Mouse (Mus musculus) neural tube, embryonic 14.5 days (tissue): Measurements from ENCODE around the gene Ift46. TPM values are rescaled to one million over a fixed set of nuclear protein-coding genes. Genes with fewer than 3 reads are reported as not detected.
A peak's percentile ranks its signal among the peaks of the same experiment; 100 is the strongest.
"Not testable (repeated sequence)": the region's sequence is repeated elsewhere in the genome, so short reads cannot be mapped to it uniquely, and the experiment has no call there.

Experiments
- ATAC-seq: fragments of 200-750 bp; cut with Nextera tagmentation; 2 replicates; pipeline ENCODE4 v1.8.0; 2017; ENCODE audit warnings: low read depth, mild to moderate bottlenecking, moderate TSS enrichment, moderate library complexity
- H3K27ac ChIP-seq: fragments of 300-500 bp; sonication (generic); 2 replicates; pipeline ENCODE4 v1.5.1; 2014; ENCODE audit warnings: low read depth, mild to moderate bottlenecking, control low read depth, low read length, moderate library complexity, mixed read lengths
- H3K27me3 ChIP-seq: fragments of 300-500 bp; sonication (generic); 2 replicates; pipeline ENCODE4 v1.6.1; 2014; ENCODE audit warnings: low read length; ENCODE audit not compliant: control insufficient read depth, insufficient read depth
- H3K36me3 ChIP-seq: fragments of 300-500 bp; sonication (generic); 2 replicates; pipeline ENCODE4 v1.6.1; 2014; ENCODE audit warnings: low read length, mixed read lengths; ENCODE audit not compliant: control insufficient read depth, insufficient read depth
- H3K4me1 ChIP-seq: fragments of 300-500 bp; sonication (generic); 2 replicates; pipeline ENCODE4 v1.6.1; 2014; ENCODE audit warnings: low read length; ENCODE audit not compliant: control insufficient read depth, insufficient read depth
- H3K4me2 ChIP-seq: fragments of 300-500 bp; sonication (generic); 2 replicates; pipeline ENCODE4 v1.6.1; 2014; ENCODE audit warnings: mild to moderate bottlenecking, low read depth, low read length, control low read depth
- H3K4me3 ChIP-seq: fragments of 300-500 bp; sonication (generic); 2 replicates; pipeline ENCODE4 v1.5.1; 2014; ENCODE audit warnings: low read depth, low read length, control low read depth, mixed read lengths
- H3K9ac ChIP-seq: fragments of 300-500 bp; sonication (generic); replicated peaks from 2 replicates; pipeline ENCODE4 v1.6.1; 2014; ENCODE audit warnings: low read depth, mild to moderate bottlenecking, control low read depth, low read length, mixed read lengths
- H3K9me3 ChIP-seq: fragments of 300-500 bp; sonication (generic); 2 replicates; pipeline ENCODE4 v1.6.1; 2016; ENCODE audit warnings: low read length; ENCODE audit not compliant: control insufficient read depth
- WGBS: fragments of 180-500 bp; shearing (Covaris S2); extraction: QIAGEN DNeasy Blood & Tissue Kit; methylation state at CpG from one replicate; pipeline ENCODE4 v1.1.7; 2014; 5-methylcytosine and 5-hydroxymethylcytosine counted together
- polyA plus RNA-seq: library from polyadenylated mRNA; unstranded; fragments of >200 nt; fragmentation: Nextera tagmentation; extraction: Ambion mirVana; gene quantifications from 2 replicates; pipeline ENCODE4 v1.2.1, GENCODE M21; 2014

The Ift46 gene
- polyA plus RNA-seq, 1 experiment from 2014 or later, result 170 TPM

- H3K9ac ChIP-seq, result no peak overlapping the region
- no peak overlapping the region for H3K4me3 ChIP-seq
- H3K4me1 ChIP-seq, result no peaks in the 10 kb centered on the region
- ATAC-seq, result no peak
- no peak overlapping the region for H3K27ac ChIP-seq
- 96% methylated on average over 3 of the region's 3 CpGs for WGBS
- H3K27me3 ChIP-seq, result no peaks in the 10 kb centered on the region
- peaks cover 58% of the 10 kb centered on the region for H3K36me3 ChIP-seq
- H3K4me2 ChIP-seq, result no peak overlapping the region
- no peaks in the 10 kb centered on the region for H3K9me3 ChIP-seq
These were observed 20.4 kb upstream of the Ift46 start for GRCm38 (mm10) chr9:44747341-44747740.

DNA sequence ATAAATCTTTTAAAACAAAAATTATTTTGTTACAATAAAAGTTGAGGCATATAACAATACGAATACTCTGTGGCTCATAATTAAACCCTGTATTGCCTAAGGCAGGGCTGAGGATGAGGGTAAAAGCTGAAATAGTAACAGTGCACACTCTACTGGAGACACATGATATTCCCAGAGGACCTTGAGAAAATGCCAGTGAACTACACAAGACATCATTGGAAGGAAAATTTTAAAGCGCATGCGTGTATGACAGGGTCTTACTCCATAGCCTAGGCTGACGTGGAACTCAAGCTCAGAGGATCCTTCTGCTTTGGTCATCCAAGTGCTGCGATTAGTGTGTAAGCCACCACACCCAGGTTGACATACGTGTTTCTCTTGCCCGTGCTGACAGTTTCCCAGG is 19.2 kb upstream of the Ift46 start:
- 92% methylated on average over 7 of the region's 7 CpGs for WGBS
- no peak overlapping the region for H3K4me3 ChIP-seq
- H3K27me3 ChIP-seq, result no peaks in the 10 kb centered on the region
- H3K27ac ChIP-seq, result no peak overlapping the region
- peaks cover 53% of the 10 kb centered on the region for H3K36me3 ChIP-seq
- H3K9ac ChIP-seq, result no peak overlapping the region
- H3K4me2 ChIP-seq, result no peak overlapping the region
- ATAC-seq, result no peak
- no peaks in the 10 kb centered on the region for H3K4me1 ChIP-seq
- H3K9me3 ChIP-seq, result no peaks in the 10 kb centered on the region

- Histone ChIP-seq H3K9ac (no peak overlapping the region), H3K4me3 (no peak overlapping the region), H3K4me2 (no peak overlapping the region), H3K27me3 (no peaks in the 10 kb centered on the region), H3K4me1 (peaks cover 8% of the 10 kb centered on the region; the same call in 1 of the 2 replicates), H3K27ac (no peak overlapping the region), H3K36me3 (peaks cover 12% of the 10 kb centered on the region), H3K9me3 (no peaks in the 10 kb centered on the region)
- ATAC-seq, result no peak
- 82% methylated on average over 2 of the region's 2 CpGs for WGBS
These were observed 6.8 kb upstream of the Ift46 start for GRCm38 (mm10) chr9:44760873-44761272.

DNA sequence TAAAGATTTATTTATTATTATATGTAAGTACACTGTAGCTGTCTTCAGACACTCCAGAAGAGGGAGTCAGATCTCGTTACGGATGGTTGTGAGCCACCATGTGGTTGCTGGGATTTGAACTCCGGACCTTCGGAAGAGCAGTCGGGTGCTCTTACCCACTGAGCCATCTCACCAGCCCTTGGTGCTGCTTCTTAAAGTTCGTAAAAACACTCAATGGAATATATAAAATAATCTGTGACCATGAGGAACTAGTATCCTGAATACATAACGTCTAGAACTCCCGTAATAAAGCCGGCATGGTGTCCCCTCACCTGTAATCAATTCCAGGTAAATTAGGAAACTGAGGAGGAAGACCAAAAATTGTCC is 304 bp downstream of the Ift46 start:
- H3K27ac ChIP-seq, result peak overlapping the region; percentile 16; the same call in 1 of the 2 replicates
- WGBS, result 44% methylated on average over 7 of the region's 9 CpGs
- not testable (repeated sequence) for H3K9ac ChIP-seq, H3K36me3 ChIP-seq, H3K9me3 ChIP-seq, H3K27me3 ChIP-seq
- peaks cover 17% of the 10 kb centered on the region; the same call in 1 of the 2 replicates for H3K4me1 ChIP-seq
- H3K4me2 ChIP-seq, result peak overlapping the region; percentile 31
- ATAC-seq, result 0 out of 2 replicates have a peak, but pooled peaks have one; percentile 4
- H3K4me3 ChIP-seq, result peak overlapping the region; percentile 96

- WGBS, result 94% methylated on average over 5 of the region's 5 CpGs
- H3K36me3 ChIP-seq, result no peaks in the 10 kb centered on the region
- ATAC-seq, result no peak
These were observed 3.7 kb downstream of the Ift46 start for GRCm38 (mm10) chr9:44771376-44771775.

DNA sequence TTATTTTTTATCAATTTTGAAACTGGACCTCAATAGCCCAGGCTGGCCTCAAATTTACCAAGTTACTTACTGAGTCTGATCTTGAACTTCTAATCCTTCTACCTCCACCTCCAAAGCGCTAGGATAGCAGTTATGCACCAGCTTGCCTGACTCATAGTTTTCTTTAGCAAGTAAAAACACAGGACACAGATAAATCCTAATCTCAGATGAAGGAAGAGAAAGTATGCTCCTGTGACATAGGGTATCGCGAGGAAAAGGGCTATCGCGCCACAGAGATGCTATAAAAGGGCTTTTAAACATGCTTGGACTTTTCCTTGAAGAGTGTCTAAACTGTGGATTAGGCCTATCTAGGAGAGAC is 4.7 kb downstream of the Ift46 start:
- Histone ChIP-seq H3K4me2 (no peak overlapping the region), H3K27ac (peak overlapping the region; percentile 53; the same call in 1 of the 2 replicates), H3K4me3 (no peak overlapping the region; the same call in 1 of the 2 replicates), H3K27me3 (no peaks in the 10 kb centered on the region), H3K9ac (no peak overlapping the region), H3K9me3 (no peaks in the 10 kb centered on the region), H3K4me1 (peaks cover 9% of the 10 kb centered on the region), H3K36me3 (peaks cover 5% of the 10 kb centered on the region; the same call in 1 of the 2 replicates)
- no peak for ATAC-seq
- WGBS, result 21% methylated on average over 5 of the region's 5 CpGs

More at GRCm38 (mm10) chr9:44771376-44771775, 3.7 kb downstream of the Ift46 start:
- H3K4me1 ChIP-seq, result peaks cover 13% of the 10 kb centered on the region
- no peaks in the 10 kb centered on the region for H3K9me3 ChIP-seq
- no peaks in the 10 kb centered on the region for H3K27me3 ChIP-seq
- no peak overlapping the region for H3K4me2 ChIP-seq
- no peak overlapping the region for H3K4me3 ChIP-seq
- H3K27ac ChIP-seq, result no peak overlapping the region
- H3K9ac ChIP-seq, result no peak overlapping the region

GRCm38 (mm10) chr9:44772750-44773651 is 5.3 kb downstream of the Ift46 start:
- Histone ChIP-seq H3K4me2 (peak overlapping the region; percentile 68), H3K4me1 (peaks cover 9% of the 10 kb centered on the region), H3K9me3 (no peaks in the 10 kb centered on the region), H3K9ac (peak overlapping the region; percentile 71), H3K27me3 (no peaks in the 10 kb centered on the region), H3K27ac (peak overlapping the region; percentile 74), H3K36me3 (peaks cover 5% of the 10 kb centered on the region; the same call in 1 of the 2 replicates), H3K4me3 (peak overlapping the region; percentile 56)
- under 1% methylated on average over 41 of the region's 41 CpGs for WGBS
- peak; percentile 99 for ATAC-seq

- H3K4me1 ChIP-seq, result no peaks in the 10 kb centered on the region
- no peaks in the 10 kb centered on the region for H3K9me3 ChIP-seq
- ATAC-seq, result no peak
- H3K27me3 ChIP-seq, result no peaks in the 10 kb centered on the region
- WGBS, result 80% methylated on average over 9 of the region's 9 CpGs
- H3K27ac ChIP-seq, result no peak overlapping the region
- H3K36me3 ChIP-seq, result peaks cover 32% of the 10 kb centered on the region
- no peak overlapping the region for H3K4me2 ChIP-seq
- no peak overlapping the region for H3K9ac ChIP-seq
- H3K4me3 ChIP-seq, result no peak overlapping the region
These were observed 25.1 kb downstream of the Ift46 start for GRCm38 (mm10) chr9:44792842-44793241.

- Histone ChIP-seq H3K9ac (no peak overlapping the region; the same call in 1 of the 2 replicates), H3K4me1 (peaks cover 11% of the 10 kb centered on the region; the same call in 1 of the 2 replicates), H3K27ac (no peak overlapping the region), H3K27me3 (no peaks in the 10 kb centered on the region), H3K36me3 (no peaks in the 10 kb centered on the region), H3K9me3 (no peaks in the 10 kb centered on the region), H3K4me2 (peak overlapping the region; percentile 97), H3K4me3 (peak overlapping the region; percentile 53)
- 47% methylated on average over 7 of the region's 7 CpGs for WGBS
- no peak for ATAC-seq
These were observed 30.6 kb downstream of the Ift46 start for GRCm38 (mm10) chr9:44798298-44798697.
